Mouse (Mus musculus) bone marrow macrophage, adult 2 months (primary cell): Measurements from ENCODE around the gene Mical3.

ENCODE experiments used
- CTCF ChIP-seq: IDR thresholded peaks from 2 replicates; pipeline ENCODE4 v1.5.1; 2012; ENCODE audit warnings: low read depth, mild to moderate bottlenecking, low read length, moderate library complexity
- POLR2A ChIP-seq: IDR thresholded peaks from 2 replicates; pipeline ENCODE4 v1.6.1; 2012; ENCODE audit warnings: mild to moderate bottlenecking, low read depth, low read length, borderline replicate concordance

DNA sequence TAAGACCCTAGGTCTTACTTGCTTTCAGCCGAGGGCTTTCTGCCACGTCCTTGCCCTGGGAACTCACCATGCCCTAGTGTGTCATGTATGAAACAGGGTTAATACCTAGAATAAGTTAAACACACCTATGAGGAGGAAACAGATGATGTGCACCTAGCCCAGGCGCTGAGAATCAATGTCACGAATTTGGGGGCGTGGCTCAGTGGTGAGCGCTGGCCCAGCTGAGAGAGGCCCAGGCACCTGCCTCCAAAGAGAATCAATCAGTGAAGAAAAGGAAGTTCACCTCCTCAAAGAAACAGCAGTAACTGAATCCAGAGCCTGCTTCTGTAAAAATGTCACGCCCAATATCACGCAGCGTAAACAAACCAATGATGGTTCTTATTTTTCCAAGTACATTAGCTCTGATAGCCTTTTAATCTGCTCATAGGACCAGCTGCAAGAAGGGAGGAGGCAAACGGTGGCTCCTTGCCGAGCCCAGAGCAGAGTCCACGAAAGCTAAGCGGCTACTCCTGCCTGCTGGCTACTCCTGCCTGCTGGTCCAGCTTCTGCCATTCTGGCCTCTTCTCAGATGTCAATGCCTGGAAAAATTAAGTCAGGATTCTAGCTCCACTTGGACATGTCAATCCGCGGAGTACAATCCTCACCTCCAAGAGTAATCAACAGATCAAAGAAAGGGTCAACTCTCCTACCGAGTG, 23.9 kb downstream of the Mical3 start:
- no peak for TF ChIP-seq POLR2A
- TF ChIP-seq CTCF: no peak
